Mouse (Mus musculus): Measurements from ENCODE around the gene Gm26566.

- TF ChIP-seq CTCF (conservative IDR thresholded peaks at IDR 0.05; ENCODE audit: low read length) (no peak), NANOG (IDR thresholded peaks at IDR 0.05; ENCODE audit: borderline replicate concordance, low read length) (no peak)
These were observed 28.3 kb downstream of the Gm26566 start for GRCm38 (mm10) chr4:88749926-88750325.

All from E14TG2a.4 (cell line).